Mouse (Mus musculus) adrenal gland, adult 10 weeks (tissue): ENCODE measurements around the gene Nupr1l. TPM values are rescaled to one million over a fixed set of nuclear protein-coding genes. Genes with fewer than 3 reads are reported as not detected.

ENCODE experiments used
- polyA plus RNA-seq: library from polyadenylated mRNA; stranded (reverse); fragments of 350-450 nt; fragmentation: Illumina TruSeq; extraction: RNeasy Lipid Tissue Mini Kit (QIAGEN cat#74804); gene quantifications from one replicate; pipeline ENCODE4 v1.2.3, GENCODE M21; 2014; ENCODE audit warnings: low read depth, low replicate concordance

Nupr1l gene
- 8.9 TPM for polyA plus RNA-seq

DNA sequence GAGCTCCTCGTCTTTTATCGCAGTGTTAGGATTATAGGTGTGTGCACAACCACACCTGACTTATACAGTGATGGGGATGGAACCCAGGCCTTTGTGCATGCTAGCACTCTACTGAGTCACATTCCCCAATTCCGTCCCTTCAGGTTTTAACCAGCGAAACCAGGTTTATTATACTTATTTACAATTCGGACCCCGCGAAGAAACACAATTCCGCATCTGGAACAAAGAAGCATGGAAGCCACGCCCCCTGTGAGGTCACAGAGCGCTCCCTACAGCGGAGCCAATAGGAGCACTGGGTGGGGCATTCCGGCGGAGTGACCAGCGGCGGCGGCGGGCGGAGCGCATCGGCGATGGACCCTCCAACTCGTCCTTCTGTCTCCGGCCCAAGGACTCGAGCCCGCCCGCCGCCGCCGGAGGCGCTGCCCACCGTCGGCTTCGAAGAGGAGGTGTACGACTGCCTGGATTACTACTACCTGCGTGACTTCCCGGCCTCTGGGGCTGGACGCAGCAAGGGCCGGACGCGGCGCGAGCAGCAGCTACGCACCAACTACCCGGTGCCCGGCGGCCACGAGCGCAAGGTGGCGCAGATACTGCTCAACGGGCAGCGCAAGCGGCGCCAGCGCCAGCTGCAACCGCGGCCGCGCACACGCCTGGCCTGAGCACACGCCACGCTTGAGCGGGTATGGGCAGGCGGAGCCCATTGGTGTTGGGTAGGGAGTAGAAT lies at the start of gene Nupr1l:
Gene Nupr1l (plus strand): TSS at position 299 of the 724 bp plus-strand sequence.

DNA sequence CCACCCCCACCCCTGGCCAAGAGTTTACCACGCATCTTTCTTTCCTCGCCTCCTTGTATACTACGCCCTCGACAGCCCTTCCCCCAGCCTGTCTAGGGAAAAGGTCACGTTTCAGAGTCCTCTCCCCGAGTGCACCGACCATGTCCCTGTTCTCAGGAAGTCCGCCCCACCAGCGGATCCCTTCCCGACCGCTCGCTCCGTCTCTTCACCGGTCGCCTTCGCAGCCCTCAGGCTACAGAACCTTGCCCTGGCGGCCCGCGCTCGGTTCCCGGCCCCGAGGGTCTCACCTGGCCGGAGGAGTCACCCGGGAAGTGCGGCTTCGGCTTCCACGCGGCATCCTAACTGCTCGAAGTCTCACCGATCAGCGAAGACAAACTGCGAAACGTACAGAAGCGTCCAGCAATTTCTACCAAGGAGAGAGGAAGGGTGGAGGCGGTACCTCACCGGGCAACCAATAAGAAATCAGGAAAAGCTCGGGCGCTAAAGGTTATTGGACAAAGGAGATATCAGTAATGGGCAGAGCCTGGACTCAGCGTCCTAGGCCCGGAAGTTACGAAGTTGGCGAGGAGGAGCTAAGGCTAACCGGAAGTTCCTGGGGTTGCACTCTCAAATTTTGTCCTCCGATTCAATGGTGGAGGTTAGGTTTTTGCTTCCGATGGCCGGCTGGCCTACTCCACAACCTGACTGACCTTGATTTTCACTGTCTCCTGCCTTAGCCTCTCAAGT lies 21.3 kb upstream of the Nupr1l start, which contains the start of gene Chchd2:
Gene Chchd2 (minus strand): TSS at position 560 of the 726 bp plus-strand sequence.

DNA sequence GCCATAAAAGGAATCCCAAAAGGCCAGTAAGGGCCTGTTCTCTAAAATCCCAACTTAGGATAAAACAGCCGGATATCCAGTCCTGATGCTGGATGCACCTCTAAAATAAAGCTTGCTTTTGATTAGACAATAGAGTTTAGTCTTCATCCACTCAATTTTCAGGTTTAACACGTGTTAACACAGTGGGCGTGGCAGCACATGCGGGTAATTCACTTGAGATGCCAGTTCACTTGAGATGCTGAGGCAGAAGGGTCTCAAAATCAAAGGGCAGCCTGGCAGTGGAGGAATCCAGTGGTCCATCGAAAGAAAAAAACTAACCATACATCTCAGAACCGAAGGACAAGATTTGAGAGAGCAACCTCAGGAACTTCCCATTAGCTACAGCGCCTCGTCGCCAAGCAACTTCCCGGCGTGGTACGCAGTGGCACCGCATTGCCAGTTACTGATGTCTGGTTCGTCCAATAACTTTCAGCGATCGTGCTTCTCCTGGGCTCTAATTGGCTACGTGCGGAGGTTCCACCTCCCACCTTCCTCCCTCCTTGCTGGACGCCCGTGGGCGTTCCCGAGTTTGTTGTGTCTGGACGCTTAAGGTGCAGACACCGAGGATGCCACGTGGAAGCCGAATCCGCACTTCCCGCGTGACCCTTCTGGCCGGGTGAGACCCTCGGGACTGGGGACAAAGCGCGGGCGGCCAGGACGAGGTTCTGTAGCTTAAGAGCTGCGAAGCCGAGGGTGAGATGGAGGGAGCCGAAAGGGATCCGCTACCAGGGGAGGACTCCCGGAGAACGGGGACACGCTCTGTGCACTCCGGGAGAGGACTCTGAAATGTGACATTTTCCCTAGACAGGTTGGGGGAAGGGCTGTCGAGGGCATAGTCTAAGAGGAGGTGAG lies 12.9 kb upstream of the Nupr1l start, which contains the start of gene Zbed5:
Gene Zbed5 (plus strand): TSS at position 526 of the 891 bp plus-strand sequence.

DNA sequence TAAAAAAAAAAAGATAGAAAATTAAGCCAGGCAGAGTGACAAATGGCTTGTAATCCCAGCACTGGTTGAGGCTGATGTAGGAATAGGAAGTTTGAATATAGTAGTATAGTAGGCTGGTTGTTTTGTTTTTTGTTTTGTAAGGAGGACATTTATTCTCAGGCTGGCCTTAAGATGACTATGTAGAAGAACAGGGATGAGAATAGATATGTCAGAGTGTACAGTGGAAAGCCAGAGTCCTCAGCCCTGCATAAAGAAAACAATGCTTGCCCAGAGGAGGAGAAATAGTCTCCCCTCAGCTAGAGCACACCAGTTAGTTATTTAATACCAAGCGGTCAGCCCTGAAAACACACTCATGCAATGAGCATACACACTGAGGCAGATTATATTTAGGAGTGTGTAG lies 9.9 kb upstream of the Nupr1l start, which contains the start of gene Phkg1:
Gene Phkg1 (minus strand): TSS at position 101 of the 400 bp plus-strand sequence.

DNA sequence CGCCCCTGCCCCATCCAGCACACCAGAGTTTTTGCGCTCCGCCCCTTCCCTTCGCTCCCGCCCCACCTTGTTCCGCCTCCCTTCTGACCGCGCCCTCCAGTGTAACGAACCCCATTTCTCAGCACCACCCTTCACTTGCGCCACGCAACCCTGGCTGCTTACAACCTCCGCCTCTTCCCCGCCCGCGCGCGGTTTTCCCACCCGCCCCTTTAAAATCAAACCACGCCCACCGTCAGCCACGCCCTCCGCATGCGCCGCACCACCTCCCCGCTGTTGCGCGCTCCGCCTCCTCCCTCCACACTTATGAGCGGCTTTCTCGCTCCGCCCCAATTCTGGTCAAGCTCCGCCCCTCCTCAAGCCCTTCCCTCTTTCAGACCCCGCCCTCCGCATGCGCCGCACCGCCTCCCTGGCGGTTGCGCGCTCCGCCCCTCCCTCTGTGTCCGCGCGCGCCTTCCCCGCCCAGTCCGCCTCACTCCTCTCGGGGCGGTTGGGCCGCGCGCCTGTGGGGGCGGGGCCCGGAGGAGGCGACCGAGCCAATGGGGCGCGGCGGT lies 33.2 kb downstream of the Nupr1l start, which contains the start of gene Vkorc1l1:
Gene Vkorc1l1 (plus strand): TSS at position 476 of the 551 bp plus-strand sequence.

Other genes starting within 250 kb of the Nupr1l start
- 5.6 TPM for gene Zfp11, start 238.4 kb upstream of the Nupr1l start, polyA plus RNA-seq
- gene Sept14, start 200.0 kb upstream of the Nupr1l start, polyA plus RNA-seq: not detected
- 79.6 TPM for gene Mrps17, start 193.0 kb upstream of the Nupr1l start, polyA plus RNA-seq
- gene Nipsnap2, start 183.5 kb upstream of the Nupr1l start, polyA plus RNA-seq: 112 TPM
- gene Psph, start 121.1 kb upstream of the Nupr1l start, polyA plus RNA-seq: 6.0 TPM
- gene Sumf2, start 61.6 kb upstream of the Nupr1l start, polyA plus RNA-seq: 4.7 TPM
- 802 TPM for gene Chchd2, start 21.1 kb upstream of the Nupr1l start, polyA plus RNA-seq
- gene Zbed5, start 12.8 kb upstream of the Nupr1l start, polyA plus RNA-seq: 1.6 TPM
- gene Phkg1, start 10.0 kb upstream of the Nupr1l start, polyA plus RNA-seq: 1.7 TPM
- 67.8 TPM for gene Vkorc1l1, start 33.4 kb downstream of the Nupr1l start, polyA plus RNA-seq
- 35.8 TPM for gene Gusb, start 94.5 kb downstream of the Nupr1l start, polyA plus RNA-seq
- gene Asl, start 120.7 kb downstream of the Nupr1l start, polyA plus RNA-seq: 9.3 TPM
- 35.3 TPM for gene Crcp, start 120.8 kb downstream of the Nupr1l start, polyA plus RNA-seq
- gene Tpst1, start 164.8 kb downstream of the Nupr1l start, polyA plus RNA-seq: 47.5 TPM
- gene Kctd7, start 236.3 kb downstream of the Nupr1l start, polyA plus RNA-seq: 7.6 TPM